Mouse (Mus musculus): ENCODE results near the gene Oprl1. TPM values are rescaled to one million over a fixed set of nuclear protein-coding genes. Genes with fewer than 3 reads are reported as not detected.

The Oprl1 gene
- polyA plus RNA-seq, 1 experiment: 34.7 TPM

DNA sequence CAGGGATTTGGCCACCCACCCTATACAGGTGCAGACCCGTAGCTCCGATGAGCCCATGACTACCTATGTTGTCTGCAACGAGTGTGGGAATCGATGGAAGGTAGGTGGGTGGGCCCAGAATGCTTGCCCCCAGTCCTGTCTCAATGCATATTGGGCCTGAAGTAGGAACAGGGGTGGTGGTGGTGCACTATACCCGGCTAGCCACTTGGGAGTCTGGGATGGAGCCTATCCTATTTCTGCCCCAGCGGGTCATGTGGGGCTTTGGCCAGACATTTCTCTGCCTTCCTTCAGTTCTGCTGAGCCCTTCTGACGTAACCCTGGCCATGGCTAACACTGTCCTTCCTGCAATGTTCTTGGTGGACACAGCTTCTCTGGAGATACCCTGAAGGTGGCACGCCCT is 27.2 kb upstream of the Oprl1 start:
- H3K4me3 ChIP-seq (ENCODE audit: insufficient read depth, low read length): no peak overlapping the region
- peaks cover 2% of the 10 kb centered on the region; the same call in 1 of the 2 replicates for H3K4me1 ChIP-seq (ENCODE audit: control insufficient read depth, insufficient read depth, low read length)
- H3K27ac ChIP-seq (ENCODE audit: insufficient read depth, low read length): no peak overlapping the region
- TF ChIP-seq CTCF (IDR thresholded peaks at IDR 0.05; ENCODE audit: extremely low read depth, insufficient read depth, low read length) (no peak), POLR2A (IDR thresholded peaks at IDR 0.05; ENCODE audit: extremely low read depth, insufficient read depth, low read length) (no peak)

DNA sequence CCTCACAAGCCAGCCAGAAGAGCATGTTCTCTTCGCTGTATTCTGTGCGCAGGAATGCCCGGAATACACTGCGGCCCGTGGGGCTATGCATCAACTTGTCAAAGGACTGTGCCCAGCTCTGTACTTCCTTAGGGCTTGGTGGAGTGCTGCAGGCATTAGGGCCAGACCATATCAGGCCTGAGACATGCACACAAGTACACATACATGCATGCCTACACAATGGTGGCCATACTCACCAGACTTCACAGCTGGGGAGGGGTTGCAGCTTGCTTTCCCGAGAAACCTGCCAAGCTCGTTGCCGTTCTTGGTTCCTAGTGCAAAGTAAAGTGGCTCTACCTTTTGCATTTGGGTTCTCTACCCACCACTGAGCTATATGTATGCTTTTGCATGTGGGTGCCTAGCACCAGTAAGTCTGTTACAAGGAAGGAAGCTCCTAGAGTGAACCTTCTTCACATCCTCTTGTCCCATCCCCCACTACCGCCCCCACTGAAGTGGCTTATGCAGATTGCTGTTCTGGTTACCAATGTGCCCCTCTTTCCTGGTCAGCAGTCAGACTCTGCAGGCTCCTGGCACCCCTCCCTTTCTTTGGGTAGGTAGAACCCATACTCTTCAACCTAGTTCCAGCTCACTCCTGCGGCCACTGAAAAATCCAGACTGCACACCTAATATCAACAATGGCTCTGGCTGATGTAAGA is 25.2 kb upstream of the Oprl1 start:
- Histone ChIP-seq H3K4me3 (ENCODE audit: insufficient read depth, low read length) (no peak overlapping the region), H3K27ac (ENCODE audit: insufficient read depth, low read length) (no peak overlapping the region), H3K4me1 (ENCODE audit: control insufficient read depth, insufficient read depth, low read length) (peaks cover 2% of the 10 kb centered on the region; the same call in 1 of the 2 replicates)
- no peak for TF ChIP-seq CTCF (IDR thresholded peaks at IDR 0.05; ENCODE audit: extremely low read depth, insufficient read depth, low read length)
- TF ChIP-seq POLR2A (IDR thresholded peaks at IDR 0.05; ENCODE audit: extremely low read depth, insufficient read depth, low read length): 0 out of 2 replicates have a peak, but pooled peaks have one; percentile 9

DNA sequence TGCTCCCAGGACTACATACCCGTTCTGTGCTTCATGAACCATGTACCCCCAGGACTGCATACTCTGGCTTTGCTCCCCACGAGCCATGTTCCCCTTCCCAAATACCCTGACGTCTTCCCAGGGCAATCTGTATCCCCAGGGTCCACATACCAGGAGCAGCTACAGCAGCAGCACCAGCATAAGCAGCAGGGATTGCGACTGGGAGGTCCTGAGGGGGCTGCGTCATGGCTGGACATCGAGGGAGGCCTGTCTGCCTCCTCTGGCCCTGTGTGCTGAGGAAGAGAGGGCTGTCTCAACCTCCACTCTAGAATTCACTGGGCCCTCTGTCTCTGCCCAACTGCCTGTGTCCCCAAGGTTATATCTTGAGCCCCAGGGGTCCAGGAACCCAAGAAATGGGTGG is 23.7 kb upstream of the Oprl1 start:
- no peak overlapping the region for H3K4me3 ChIP-seq (ENCODE audit: insufficient read depth, low read length)
- H3K27ac ChIP-seq (ENCODE audit: insufficient read depth, low read length): no peak overlapping the region
- peaks cover 2% of the 10 kb centered on the region; the same call in 1 of the 2 replicates for H3K4me1 ChIP-seq (ENCODE audit: control insufficient read depth, insufficient read depth, low read length)
- TF ChIP-seq CTCF (IDR thresholded peaks at IDR 0.05; ENCODE audit: extremely low read depth, insufficient read depth, low read length) (no peak), POLR2A (IDR thresholded peaks at IDR 0.05; ENCODE audit: extremely low read depth, insufficient read depth, low read length) (no peak)

GRCm38 (mm10) chr2:181691571-181691970 is 23.2 kb upstream of the Oprl1 start:
- no peak for TF ChIP-seq CTCF (IDR thresholded peaks at IDR 0.05; ENCODE audit: extremely low read depth, insufficient read depth, low read length)
- TF ChIP-seq POLR2A (IDR thresholded peaks at IDR 0.05; ENCODE audit: extremely low read depth, insufficient read depth, low read length): no peak
- Histone ChIP-seq H3K4me1 (ENCODE audit: control insufficient read depth, insufficient read depth, low read length) (peaks cover 2% of the 10 kb centered on the region; the same call in 1 of the 2 replicates), H3K4me3 (ENCODE audit: insufficient read depth, low read length) (no peak overlapping the region)

GRCm38 (mm10) chr2:181692304-181692703 is 22.5 kb upstream of the Oprl1 start:
- no peak overlapping the region for H3K27ac ChIP-seq (ENCODE audit: insufficient read depth, low read length)
- TF ChIP-seq POLR2A (IDR thresholded peaks at IDR 0.05; ENCODE audit: extremely low read depth, insufficient read depth, low read length): no peak
- TF ChIP-seq CTCF (IDR thresholded peaks at IDR 0.05; ENCODE audit: extremely low read depth, insufficient read depth, low read length): no peak
- 0 out of 2 replicates have a peak overlapping the region, but pooled peaks have one; percentile 93 for H3K4me3 ChIP-seq (ENCODE audit: insufficient read depth, low read length)
- peaks cover 2% of the 10 kb centered on the region; the same call in 1 of the 2 replicates for H3K4me1 ChIP-seq (ENCODE audit: control insufficient read depth, insufficient read depth, low read length)

More at GRCm38 (mm10) chr2:181691571-181691970, 23.2 kb upstream of the Oprl1 start:
- H3K27ac ChIP-seq (ENCODE audit: insufficient read depth, low read length): no peak overlapping the region

- TF ChIP-seq POLR2A (IDR thresholded peaks at IDR 0.05; ENCODE audit: extremely low read depth, insufficient read depth, low read length) (peak; percentile 58; the same call in 1 of the 2 replicates), CTCF (IDR thresholded peaks at IDR 0.05; ENCODE audit: extremely low read depth, insufficient read depth, low read length) (no peak)
- Histone ChIP-seq H3K4me3 (ENCODE audit: insufficient read depth, low read length) (peak within 1 kb of the TSS; percentile 93), H3K4me1 (ENCODE audit: control insufficient read depth, insufficient read depth, low read length) (peaks cover 2% of the 10 kb centered on the region; the same call in 1 of the 2 replicates), H3K27ac (ENCODE audit: insufficient read depth, low read length) (peak within 1 kb of the TSS; percentile 20)
These were observed 21.2 kb upstream of the Oprl1 start, which contains the start of gene Rgs19 for GRCm38 (mm10) chr2:181693339-181694280. TSS of gene Rgs19 (minus strand) at chr2:181693977.

- TF ChIP-seq CTCF (IDR thresholded peaks at IDR 0.05; ENCODE audit: extremely low read depth, insufficient read depth, low read length) (no peak), POLR2A (IDR thresholded peaks at IDR 0.05; ENCODE audit: extremely low read depth, insufficient read depth, low read length) (no peak)
- H3K4me1 ChIP-seq (ENCODE audit: control insufficient read depth, insufficient read depth, low read length): no peaks in the 10 kb centered on the region; the same call in 1 of the 2 replicates
- no peak overlapping the region for H3K27ac ChIP-seq (ENCODE audit: insufficient read depth, low read length)
- H3K4me3 ChIP-seq (ENCODE audit: insufficient read depth, low read length): no peak overlapping the region; the same call in 1 of the 2 replicates
These were observed 20.2 kb upstream of the Oprl1 start for GRCm38 (mm10) chr2:181694581-181694980.

DNA sequence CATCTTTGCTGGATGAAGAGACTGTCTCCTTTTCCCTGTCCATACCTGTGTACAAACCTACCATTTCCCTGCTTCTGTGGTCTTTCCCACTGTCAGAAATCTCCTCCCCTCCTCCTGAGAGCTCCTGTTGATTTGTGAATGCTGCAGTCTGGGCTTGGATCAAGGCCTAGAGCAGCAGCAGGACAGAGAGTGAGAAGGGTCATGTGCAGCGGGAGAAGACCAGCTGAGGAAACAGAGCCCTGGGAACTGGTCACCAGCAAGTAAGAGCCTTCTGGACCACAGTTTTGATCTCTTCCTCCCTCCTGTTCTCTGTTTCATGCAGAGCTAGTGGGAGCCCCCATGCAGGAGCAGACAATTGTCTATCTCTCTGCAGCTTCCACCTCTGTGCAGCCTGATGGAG is 19.0 kb upstream of the Oprl1 start:
- no peak for TF ChIP-seq CTCF (IDR thresholded peaks at IDR 0.05; ENCODE audit: extremely low read depth, insufficient read depth, low read length)
- TF ChIP-seq POLR2A (IDR thresholded peaks at IDR 0.05; ENCODE audit: extremely low read depth, insufficient read depth, low read length): no peak
- no peak overlapping the region for H3K4me3 ChIP-seq (ENCODE audit: insufficient read depth, low read length)
- H3K4me1 ChIP-seq (ENCODE audit: control insufficient read depth, insufficient read depth, low read length): no peaks in the 10 kb centered on the region; the same call in 1 of the 2 replicates
- H3K27ac ChIP-seq (ENCODE audit: insufficient read depth, low read length): no peak overlapping the region

DNA sequence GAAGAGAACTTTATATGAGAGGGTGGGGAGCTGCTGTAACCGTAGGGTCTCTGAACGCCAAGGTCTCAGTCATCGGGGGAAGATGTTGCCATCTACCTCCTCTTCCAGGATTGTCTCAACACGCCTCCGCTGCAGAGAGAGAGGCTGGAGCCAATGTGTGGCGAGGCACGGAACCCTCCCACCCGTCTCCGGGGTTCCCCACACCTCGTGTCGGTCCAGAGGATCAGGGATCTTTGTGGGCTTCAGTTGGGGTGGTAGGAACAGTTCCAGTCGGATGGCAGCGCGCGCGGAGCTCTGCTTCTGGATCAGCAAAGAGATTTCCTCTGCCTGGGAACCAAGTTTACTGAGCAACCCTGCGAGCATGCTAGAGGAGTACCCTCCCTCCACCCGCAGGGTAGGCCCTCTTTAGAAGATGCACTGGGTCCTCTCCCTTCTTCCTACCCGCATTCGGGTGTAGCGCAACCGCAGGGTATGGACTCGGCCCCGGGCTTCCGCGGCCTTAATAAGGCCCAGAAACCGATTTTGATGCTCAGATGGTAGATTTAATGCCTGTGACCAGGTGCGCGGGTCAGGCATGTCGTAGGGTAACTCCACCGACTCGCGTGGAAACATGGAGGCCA is 17.9 kb upstream of the Oprl1 start:
- H3K4me1 ChIP-seq (ENCODE audit: control insufficient read depth, insufficient read depth, low read length): no peaks in the 10 kb centered on the region; the same call in 1 of the 2 replicates
- TF ChIP-seq CTCF (IDR thresholded peaks at IDR 0.05; ENCODE audit: extremely low read depth, insufficient read depth, low read length) (no peak), POLR2A (IDR thresholded peaks at IDR 0.05; ENCODE audit: extremely low read depth, insufficient read depth, low read length) (no peak)

More for the DNA sequence above, 17.9 kb upstream of the Oprl1 start:
- Histone ChIP-seq H3K27ac (ENCODE audit: insufficient read depth, low read length) (no peak overlapping the region), H3K4me3 (ENCODE audit: insufficient read depth, low read length) (no peak overlapping the region)

Measured in cortical plate, adult 2 months (tissue).